Mouse (Mus musculus): ENCODE measurements around the gene Man2c1. TPM values are rescaled to one million over a fixed set of nuclear protein-coding genes. Genes with fewer than 3 reads are reported as not detected.

Man2c1 gene
- polyA plus RNA-seq, 1 experiment, result 140 TPM

DNA sequence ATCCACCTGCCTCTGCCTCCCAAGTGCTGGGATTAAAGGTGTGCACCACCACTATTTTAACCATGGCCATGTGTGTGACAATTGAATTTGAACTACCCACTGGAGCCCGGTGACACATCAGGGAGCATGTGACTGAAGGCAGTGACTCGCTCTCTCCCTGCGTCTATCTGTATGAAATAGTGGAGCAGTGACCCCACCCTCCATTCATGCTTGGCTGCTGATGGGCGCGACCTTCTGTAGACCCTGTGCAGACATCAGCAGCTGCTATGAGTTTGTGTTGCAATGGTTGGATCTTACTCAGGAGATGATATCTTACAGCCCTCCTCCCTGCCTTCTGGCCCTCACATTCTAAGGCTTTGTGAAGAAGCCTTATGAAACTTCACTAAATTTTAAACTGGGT, 37.9 kb downstream of the Man2c1 start:
- 66% methylated on average over 5 of the region's 5 CpGs for WGBS
- Histone ChIP-seq H3K36me3 (ENCODE audit: control insufficient read depth, insufficient read depth, low read length) (no peaks in the 10 kb centered on the region), H3K27me3 (ENCODE audit: control insufficient read depth, insufficient read depth, low read length) (no peaks in the 10 kb centered on the region), H3K27ac (ENCODE audit: insufficient read depth, low read depth, low read length) (no peak overlapping the region), H3K4me3 (ENCODE audit: low read depth, low read length) (no peak overlapping the region), H3K4me1 (ENCODE audit: control insufficient read depth, insufficient read depth, insufficient read length, low read length) (no peaks in the 10 kb centered on the region)
- TF ChIP-seq POLR2A (IDR thresholded peaks at IDR 0.05; ENCODE audit: low read depth, low read length) (no peak), CTCF (IDR thresholded peaks at IDR 0.05; ENCODE audit: extremely low read depth, insufficient read length, insufficient replicate concordance, low read depth, low read length) (no peak)

Other genes starting within 250 kb of the Man2c1 start
- gene Snx33, start 202.3 kb upstream of the Man2c1 start, polyA plus RNA-seq (2012; rRNA removed), result 2.7 and 3.8 TPM in 2 replicates
- 144 and 233 TPM in 2 replicates for gene Imp3, start 193.2 kb upstream of the Man2c1 start, polyA plus RNA-seq (2012; rRNA removed)
- gene Snupn, start 179.8 kb upstream of the Man2c1 start, polyA plus RNA-seq (2012; rRNA removed), result 1.1 and 2.0 TPM in 2 replicates
- gene Ptpn9, start 135.8 kb upstream of the Man2c1 start, polyA plus RNA-seq (2012; rRNA removed), result 12.6 and 24.5 TPM in 2 replicates
- gene Sin3a, start 58.6 kb upstream of the Man2c1 start, polyA plus RNA-seq (2012; rRNA removed), result 24.1 and 44.1 TPM in 2 replicates
- gene Neil1, start 17.6 kb downstream of the Man2c1 start, polyA plus RNA-seq (2012; rRNA removed), result 4.4 and 8.5 TPM in 2 replicates
- gene Commd4, start 27.6 kb downstream of the Man2c1 start, polyA plus RNA-seq (2012; rRNA removed), result 91.7 and 194 TPM in 2 replicates
- not detected in 2 replicates for gene Trcg1, start 105.9 kb downstream of the Man2c1 start, polyA plus RNA-seq (2012; rRNA removed)
- gene 1700017B05Rik, start 131.9 kb downstream of the Man2c1 start, polyA plus RNA-seq (2012; rRNA removed), result 14.1 and 28.7 TPM in 2 replicates

Data from small intestine, adult 2 months (tissue).